Mouse (Mus musculus) ES-E14 (cell line): ENCODE measurements at regions not wholly inside any gene's neighbourhood (a gene's known extent, or its start where the extent isn't known, plus 50 kb on each side); places are given as distances from the start of the nearest gene placed in this dataset.

ENCODE experiments used
- DNase-seq: peaks from one replicate; pipeline ENCODE4 v3.0.0-alpha.2; 2013; ENCODE audit warnings: low read depth, low spot score
- H3K27ac ChIP-seq: 2 replicates; pipeline ENCODE4 v1.5.1; 2012; ENCODE audit warnings: low read depth, mild to moderate bottlenecking, low read length, moderate library complexity, mixed read lengths; ENCODE audit not compliant: poor library complexity, insufficient read depth, severe bottlenecking
- H3K36me3 ChIP-seq: 2 replicates; pipeline ENCODE4 v1.6.1; 2012; ENCODE audit warnings: mild to moderate bottlenecking, low read length, moderate library complexity, mixed read lengths; ENCODE audit not compliant: control insufficient read depth, poor library complexity, insufficient read depth, severe bottlenecking
- H3K4me1 ChIP-seq, 2 experiments: fragments of 150-350 bp in 1 of 2; sonication (generic) in 1 of 2; 2 replicates each; pipeline ENCODE4 v1.6.1; 2012; ENCODE audit warnings: low read length in 2 of 2, mild to moderate bottlenecking in 1 of 2, mixed read lengths in 1 of 2; ENCODE audit not compliant: control insufficient read depth in 2 of 2, insufficient read depth in 2 of 2, poor library complexity in 1 of 2
- H3K4me3 ChIP-seq, 2 experiments: fragments of 150-350 bp in 1 of 2; sonication (generic) in 1 of 2; 2 replicates each; pipeline ENCODE4 v1.5.1; 2012; ENCODE audit warnings: low read length in 2 of 2, low read depth in 1 of 2, mild to moderate bottlenecking in 1 of 2, mixed read lengths in 1 of 2; ENCODE audit not compliant: insufficient read depth in 1 of 2, poor library complexity in 1 of 2, severe bottlenecking in 1 of 2
- H3K9ac ChIP-seq: 2 replicates; pipeline ENCODE4 v1.6.1; 2012; ENCODE audit warnings: low read depth, mild to moderate bottlenecking, low read length, mixed read lengths; ENCODE audit not compliant: poor library complexity, insufficient read depth, severe bottlenecking
- H3K9me3 ChIP-seq: fragments of 150-350 bp; sonication (generic); 2 replicates; pipeline ENCODE4 v1.6.1; 2012; ENCODE audit warnings: low read depth, mild to moderate bottlenecking, low read length; ENCODE audit not compliant: control insufficient read depth, insufficient read depth
- CHD2 ChIP-seq: IDR thresholded peaks from 2 replicates; pipeline ENCODE4 v1.6.1; 2014; ENCODE audit warnings: mild to moderate bottlenecking, low read depth, low read length, inconsistent platforms
- HCFC1 ChIP-seq: IDR thresholded peaks from 2 replicates; pipeline ENCODE4 v1.6.1; 2012; ENCODE audit warnings: low read length, inconsistent platforms, borderline replicate concordance; ENCODE audit not compliant: insufficient read depth
- MAFK ChIP-seq: IDR thresholded peaks from 2 replicates; pipeline ENCODE4 v1.6.1; 2014; ENCODE audit warnings: mild to moderate bottlenecking, low read depth, low read length, inconsistent platforms; ENCODE audit not compliant: insufficient read depth
- ZC3H11A ChIP-seq: IDR thresholded peaks from 2 replicates; pipeline ENCODE4 v1.6.1; 2012; ENCODE audit warnings: low read depth, mild to moderate bottlenecking, inconsistent platforms, low read length, borderline replicate concordance
- ZNF384 ChIP-seq: IDR thresholded peaks from 2 replicates; pipeline ENCODE4 v1.6.1; 2012; ENCODE audit warnings: low read depth, low read length, inconsistent platforms
- in situ Hi-C, 2 experiments: fragments of 600-800 bp; cut with MboI; formaldehyde crosslinking; loops; one replicate each; pipeline ENCODE4 v1.15.1; 2025; ENCODE audit warnings: low sequenced_read_pairs in 2 of 2, inconsistent platforms in 1 of 2; ENCODE audit not compliant: unreplicated experiment in 2 of 2

DNA sequence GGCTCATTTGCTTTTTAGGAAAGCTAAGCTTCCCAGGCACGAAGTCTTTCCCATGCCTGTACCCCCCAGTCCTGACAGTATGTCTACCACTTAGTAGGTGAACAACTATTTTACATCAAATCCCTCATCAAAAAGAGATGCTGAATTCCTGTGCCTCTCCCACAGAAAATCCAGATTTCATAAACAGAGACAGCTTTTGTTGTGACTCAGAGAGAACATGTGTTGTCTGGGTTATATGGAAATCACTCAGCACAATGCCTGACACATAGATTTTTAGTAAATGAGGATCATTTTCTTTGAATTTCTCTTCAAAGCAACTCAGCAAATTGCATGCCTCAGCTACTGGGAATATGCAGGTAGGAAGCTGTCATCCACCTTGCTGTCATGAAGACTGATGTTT is 193.5 kb downstream of the Usp46 start:
- in situ Hi-C loops = loop anchor here in 1 of 2 experiments (25.0 kb wide), 1 partner anchor 413 kb away; no protein-coding TSS in a partner anchor
- TF ChIP-seq MAFK (no peak), ZC3H11A (no peak), HCFC1 (no peak), CHD2 (no peak), ZNF384 (no peak)
- no peaks in the 10 kb centered on the region for H3K4me1 ChIP-seq
- no peak overlapping the region for H3K27ac ChIP-seq
- H3K36me3 ChIP-seq = no peaks in the 10 kb centered on the region
- DNase-seq = no peak
- H3K9me3 ChIP-seq = no peaks in the 10 kb centered on the region
- no peak overlapping the region for H3K4me3 ChIP-seq
- no peak overlapping the region for H3K9ac ChIP-seq

DNA sequence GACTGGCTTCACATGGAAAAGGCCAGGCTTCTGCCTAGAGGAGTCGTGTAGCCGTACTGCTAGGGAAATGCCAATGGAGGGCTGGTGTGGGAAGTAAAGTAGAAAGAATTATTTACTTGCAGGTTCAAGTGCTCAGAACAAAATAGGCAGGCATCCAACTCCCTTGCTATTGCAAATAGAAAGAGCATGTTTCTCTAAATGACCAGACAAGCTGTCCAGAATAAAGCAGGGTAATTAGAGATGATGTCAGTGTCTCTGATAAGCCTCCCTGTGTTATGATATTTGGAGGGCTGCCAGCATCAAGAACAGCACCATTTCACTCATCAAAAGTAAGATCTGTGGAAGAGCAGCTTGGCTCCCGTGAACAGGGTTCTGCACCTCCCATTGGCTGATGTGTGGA is 192.4 kb downstream of the Usp46 start:
- no peak for TF ChIP-seq CHD2
- no peak for TF ChIP-seq ZC3H11A
- no peak for TF ChIP-seq ZNF384
- no peak for TF ChIP-seq HCFC1
- TF ChIP-seq MAFK = no peak
- no peaks in the 10 kb centered on the region for H3K4me1 ChIP-seq
- DNase-seq = no peak
- no peaks in the 10 kb centered on the region for H3K36me3 ChIP-seq
- H3K4me3 ChIP-seq = no peak overlapping the region
- in situ Hi-C loops = no loop called here
- no peak overlapping the region for H3K27ac ChIP-seq
- H3K9ac ChIP-seq = no peak overlapping the region
- no peaks in the 10 kb centered on the region for H3K9me3 ChIP-seq

DNA sequence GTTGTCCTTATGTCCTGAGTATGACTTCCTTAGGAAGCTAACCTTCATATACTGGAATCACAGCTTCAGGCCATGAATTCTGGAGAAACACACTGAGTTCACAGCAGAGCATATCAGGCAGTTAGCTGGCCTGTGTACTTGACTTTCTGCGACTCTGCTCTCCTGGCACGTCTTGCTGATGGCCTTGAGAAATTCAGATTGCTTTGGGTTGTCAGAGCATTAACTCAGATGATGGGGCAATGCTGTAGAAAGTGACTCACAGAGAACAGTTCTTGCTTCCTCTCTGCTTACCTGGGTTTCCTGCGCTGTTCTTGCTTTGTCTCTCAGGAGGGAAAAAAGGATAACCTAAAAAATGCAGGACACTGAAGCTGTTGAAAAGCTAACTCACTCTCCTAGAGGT is 187.3 kb downstream of the Usp46 start:
- Histone ChIP-seq H3K27ac (no peak overlapping the region), H3K4me1 (no peaks in the 10 kb centered on the region), H3K9me3 (no peaks in the 10 kb centered on the region), H3K9ac (no peak overlapping the region), H3K36me3 (no peaks in the 10 kb centered on the region), H3K4me3 (no peak overlapping the region)
- TF ChIP-seq ZC3H11A (no peak), HCFC1 (no peak), ZNF384 (no peak), CHD2 (no peak), MAFK (no peak)
- no peak for DNase-seq
- in situ Hi-C loops = no loop called here

DNA sequence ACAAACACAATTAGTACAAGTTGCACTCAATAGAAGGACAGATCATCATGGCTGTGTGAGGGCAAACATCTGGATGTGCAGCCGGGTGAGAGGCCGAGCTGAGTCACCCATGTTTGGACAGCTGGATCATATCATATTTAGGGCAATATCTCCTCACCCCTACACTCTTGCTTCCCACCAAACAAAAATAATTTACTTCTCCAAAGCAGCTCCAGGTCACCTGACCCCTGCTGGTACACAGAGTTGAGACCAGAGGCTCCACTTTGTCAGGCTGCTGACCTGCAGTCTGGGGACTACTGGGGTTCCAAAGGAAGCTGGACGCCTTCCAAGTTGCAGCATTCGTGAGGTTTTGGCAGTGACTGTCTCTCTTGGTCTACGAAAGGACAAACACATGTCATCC is 186.3 kb downstream of the Usp46 start:
- Histone ChIP-seq H3K4me3 (no peak overlapping the region), H3K27ac (no peak overlapping the region), H3K9ac (no peak overlapping the region), H3K4me1 (peaks cover 0 to 3% of the 10 kb centered on the region in 2 experiments; a peak in 1 of 4 replicates), H3K36me3 (no peaks in the 10 kb centered on the region), H3K9me3 (no peaks in the 10 kb centered on the region)
- TF ChIP-seq ZC3H11A (no peak), CHD2 (no peak), MAFK (no peak), HCFC1 (no peak), ZNF384 (no peak)
- in situ Hi-C loops = no loop called here
- DNase-seq = no peak

DNA sequence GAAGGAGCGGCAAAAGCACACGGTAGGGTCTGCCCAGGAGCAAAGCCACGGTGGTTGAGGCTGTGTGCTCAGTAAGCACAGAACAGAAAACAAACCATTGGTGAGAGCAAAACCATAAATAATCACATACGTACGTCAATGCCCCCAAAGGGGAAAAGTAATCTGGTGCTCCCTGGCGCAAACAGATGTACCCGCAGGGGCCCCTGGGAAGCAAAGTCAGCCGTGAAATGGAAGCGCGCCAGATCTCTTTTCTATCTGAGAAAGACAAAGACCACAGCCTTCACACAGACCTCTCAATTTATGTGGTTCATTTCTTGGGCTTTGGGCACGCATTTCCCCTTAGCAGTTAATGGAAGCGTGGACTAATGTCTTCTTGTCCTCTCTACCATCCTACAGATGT is 183.2 kb downstream of the Usp46 start:
- in situ Hi-C loops = no loop called here
- Histone ChIP-seq H3K4me3 (no peak overlapping the region), H3K36me3 (no peaks in the 10 kb centered on the region; the same call in 1 of the 2 replicates), H3K9me3 (no peaks in the 10 kb centered on the region), H3K9ac (no peak overlapping the region), H3K27ac (no peak overlapping the region), H3K4me1 (peaks cover 0 to 5% of the 10 kb centered on the region in 2 experiments; a peak in 1 of 4 replicates)
- TF ChIP-seq HCFC1 = no peak
- TF ChIP-seq ZNF384 = no peak
- TF ChIP-seq CHD2 = no peak
- no peak for TF ChIP-seq MAFK
- TF ChIP-seq ZC3H11A = no peak
- no peak for DNase-seq
